Mouse (Mus musculus) heart, adult 11 months (tissue): ENCODE measurements around the gene Hoxa13.
A peak's percentile ranks its signal among the peaks of the same experiment; 100 is the strongest.

ENCODE experiments used
- DNase-seq: peaks from one replicate; pipeline ENCODE4 v3.0.0; 2022

Gene Hoxa13

DNA sequence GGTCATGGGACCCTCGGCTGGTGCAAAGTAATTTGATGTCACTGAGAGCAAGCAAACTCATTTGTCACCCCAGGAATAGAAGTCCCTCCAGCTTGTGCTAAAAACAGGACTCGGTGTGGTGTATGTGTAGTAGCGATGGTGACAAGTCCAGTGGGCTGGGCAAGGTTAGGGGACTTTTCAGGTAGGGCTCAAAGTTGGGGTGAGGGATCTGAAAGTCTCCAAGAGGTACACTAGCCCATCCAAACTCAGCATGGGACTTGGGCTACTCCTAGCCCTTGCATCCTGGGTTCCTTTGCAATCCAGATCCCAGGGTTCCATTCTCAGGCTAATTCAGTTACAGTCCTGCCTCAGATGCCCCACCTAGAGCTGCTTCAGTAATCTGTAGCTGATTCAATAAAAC lies 8.1 kb upstream of the Hoxa13 start:
- DNase-seq, result peak; percentile 77

DNA sequence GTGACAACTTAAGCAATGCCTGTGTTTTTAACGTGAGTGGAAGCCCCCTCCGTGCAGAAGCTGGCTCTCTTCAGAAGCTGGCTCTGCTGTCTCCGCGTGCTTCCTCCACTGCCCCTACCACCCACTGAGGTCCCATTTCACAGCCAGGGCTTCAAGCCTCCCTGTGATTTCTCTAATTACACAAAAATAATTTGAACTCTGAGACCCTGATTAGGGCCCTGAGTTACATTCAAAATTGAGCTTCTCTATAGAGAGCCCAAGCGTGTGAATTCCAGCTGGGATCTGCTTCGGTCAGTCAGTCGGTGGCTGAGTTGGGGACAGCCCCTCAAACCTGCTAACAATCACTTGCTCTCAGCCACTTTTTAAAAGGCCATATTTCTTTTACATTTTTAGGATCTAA lies 7.7 kb upstream of the Hoxa13 start:
- DNase-seq, result no peak

DNA sequence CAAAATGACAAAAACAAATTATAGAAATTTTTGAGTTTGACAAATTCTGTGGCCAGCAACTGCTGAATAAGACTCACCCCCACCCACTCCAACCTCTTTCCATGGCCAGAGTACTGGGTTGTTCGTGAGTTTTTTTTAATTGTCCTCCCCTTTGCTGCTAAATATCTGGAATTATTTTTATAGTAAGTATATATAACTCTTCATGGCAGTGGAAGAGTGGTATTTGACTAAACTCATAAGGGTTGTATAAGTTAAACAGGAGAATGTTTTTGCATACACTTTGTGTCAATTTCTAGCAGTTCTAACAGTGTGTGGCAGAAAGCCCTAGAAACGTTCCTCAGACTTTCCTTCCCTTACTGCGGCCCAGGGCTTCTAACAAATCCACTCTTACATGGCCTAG lies 7.0 kb upstream of the Hoxa13 start:
- DNase-seq, result no peak

DNA sequence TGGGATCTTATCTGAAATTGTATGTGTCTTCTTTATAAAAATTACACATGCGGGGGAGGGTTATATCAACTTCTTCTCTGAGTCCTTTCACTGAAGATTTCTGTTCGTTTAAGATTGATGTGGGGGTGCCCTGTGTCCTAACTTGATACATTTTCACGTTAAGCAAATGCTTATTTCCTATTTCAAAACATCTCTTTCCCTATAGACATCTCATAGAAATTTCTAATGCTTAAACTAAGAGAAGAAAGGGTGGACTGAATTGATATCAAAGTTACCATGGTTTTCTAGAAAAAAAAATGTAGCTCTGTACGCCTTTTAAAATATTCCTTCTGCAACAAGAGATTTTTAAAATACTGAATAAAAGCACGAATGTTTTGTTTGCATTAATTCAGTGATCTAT lies 6.5 kb upstream of the Hoxa13 start:
- no peak for DNase-seq

DNA sequence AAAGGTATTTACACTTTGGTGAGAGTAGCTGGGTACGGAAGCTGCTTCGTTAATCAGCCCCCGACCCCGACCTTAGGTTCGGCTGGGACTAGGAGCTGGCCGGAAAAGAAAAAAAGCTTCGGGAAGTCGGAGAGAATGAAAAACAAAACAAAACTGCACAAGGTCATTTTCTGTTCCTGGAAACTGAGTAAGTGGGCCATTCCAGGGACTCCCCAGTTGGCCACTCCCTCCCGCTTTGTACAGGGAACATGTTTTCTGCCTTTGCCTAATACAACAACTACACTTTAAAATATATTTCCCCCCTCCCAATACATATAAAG lies 5.9 kb upstream of the Hoxa13 start:
- DNase-seq, result peak; percentile 53

DNA sequence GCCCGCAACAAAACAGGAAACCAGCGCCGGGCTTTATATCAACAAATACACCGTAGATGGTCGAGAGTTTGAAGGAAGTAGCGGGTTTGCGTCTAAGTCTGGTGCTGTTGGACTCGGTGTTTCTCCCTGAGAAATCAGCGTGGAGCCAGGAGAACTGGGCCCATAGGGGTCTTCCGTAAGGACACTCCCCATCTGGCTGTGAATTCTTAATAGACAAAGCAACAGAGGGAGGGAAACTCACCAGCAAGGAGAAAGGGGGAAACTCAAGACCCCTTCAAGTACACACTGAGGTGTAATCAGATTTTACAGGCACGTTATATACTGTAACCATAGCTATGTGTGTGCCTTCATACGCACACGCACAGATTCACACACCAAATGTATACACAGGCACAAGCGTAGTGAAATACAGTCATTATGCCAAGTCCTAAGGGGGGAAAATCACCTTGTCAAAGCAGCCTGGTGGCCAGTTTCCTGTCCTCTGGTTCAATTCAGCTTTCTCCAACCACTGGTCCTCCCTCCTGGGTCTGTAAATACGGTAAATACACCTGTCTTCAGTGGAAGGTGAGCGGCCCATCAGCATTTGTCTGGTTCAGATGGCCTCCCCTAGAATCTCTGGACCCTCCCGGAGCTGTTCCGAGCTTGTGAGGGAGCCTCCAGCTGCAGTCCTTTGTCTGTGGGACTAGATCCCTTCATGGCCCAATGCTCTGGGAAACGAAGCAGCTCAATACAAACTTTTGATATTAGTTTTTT lies 5.4 kb upstream of the Hoxa13 start:
- DNase-seq, result peak; percentile 75

DNA sequence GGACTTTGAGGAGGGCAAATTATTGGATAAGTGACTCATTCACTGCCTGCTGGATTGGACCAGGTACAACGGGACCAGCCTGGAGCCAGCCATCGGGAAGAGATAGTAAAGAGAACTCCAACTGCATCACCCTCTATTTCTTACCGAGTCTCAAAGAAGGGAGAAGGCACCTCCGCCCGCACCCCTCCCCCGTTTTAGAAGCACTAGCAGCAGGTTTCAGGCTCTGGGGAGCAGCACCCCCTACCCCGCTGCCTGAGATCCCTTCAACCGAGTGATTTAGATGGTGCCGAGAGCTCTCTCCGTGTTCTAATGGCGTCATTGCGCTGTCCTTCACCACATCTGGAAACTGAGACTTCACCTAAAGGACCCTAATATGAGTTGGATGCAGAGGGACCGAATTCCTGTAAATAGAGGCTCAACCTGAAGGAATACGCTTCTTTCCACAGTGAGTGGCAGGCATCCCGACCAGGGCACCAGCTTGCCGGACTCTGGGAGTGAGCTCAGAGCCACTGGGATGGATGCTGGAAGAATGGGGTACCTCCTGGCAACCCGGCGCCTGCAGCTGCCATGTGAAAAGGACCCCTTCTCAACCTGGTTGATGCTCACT lies 4.7 kb upstream of the Hoxa13 start:
- peak; percentile 80 for DNase-seq

DNA sequence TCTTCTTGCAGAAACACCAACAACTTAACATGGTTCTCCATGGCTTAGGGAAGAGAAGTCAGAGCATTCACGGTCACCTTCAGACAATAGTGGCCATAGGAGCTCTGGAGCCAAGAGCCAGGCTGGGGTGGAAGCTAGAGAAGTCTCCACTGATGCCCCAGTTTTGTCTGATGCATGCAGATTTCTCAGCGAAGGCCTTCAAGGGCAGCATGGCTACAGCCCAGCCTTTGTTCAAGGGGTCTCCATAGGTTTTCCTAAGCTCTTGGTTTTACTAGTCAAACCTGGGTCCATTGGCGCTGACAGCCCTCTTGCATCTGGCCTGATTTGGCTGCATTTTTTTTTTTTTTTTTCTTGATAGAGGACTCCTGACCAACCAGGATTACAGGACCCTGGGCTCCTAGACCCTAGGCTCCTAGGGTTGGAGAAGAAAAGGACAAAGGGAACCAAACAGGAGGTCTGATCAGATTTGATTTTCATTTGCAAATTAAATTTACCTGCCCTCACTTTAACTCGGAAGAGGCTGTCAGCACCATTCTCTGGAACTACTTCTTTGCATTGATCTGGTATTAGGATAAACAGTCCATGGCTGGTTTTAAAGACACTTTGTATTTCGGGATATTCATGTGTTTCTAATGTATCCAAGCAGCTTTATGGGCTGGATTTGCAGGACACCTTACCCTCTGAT lies 3.6 kb upstream of the Hoxa13 start:
- peak; percentile 70 for DNase-seq

DNA sequence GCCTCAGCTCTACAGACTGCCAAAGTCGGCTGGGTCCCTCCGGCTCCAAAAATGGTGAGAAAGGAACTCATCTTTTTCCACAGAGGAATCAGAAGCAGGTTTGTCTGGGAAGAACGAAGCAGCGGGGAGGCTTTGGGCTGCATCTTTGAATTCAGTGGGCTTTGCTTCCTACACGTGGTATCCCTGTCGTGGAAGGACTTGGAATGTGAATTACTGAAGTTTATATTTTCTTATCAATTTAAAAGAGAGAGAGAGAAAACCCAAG lies 2.6 kb upstream of the Hoxa13 start:
- peak; percentile 86 for DNase-seq

DNA sequence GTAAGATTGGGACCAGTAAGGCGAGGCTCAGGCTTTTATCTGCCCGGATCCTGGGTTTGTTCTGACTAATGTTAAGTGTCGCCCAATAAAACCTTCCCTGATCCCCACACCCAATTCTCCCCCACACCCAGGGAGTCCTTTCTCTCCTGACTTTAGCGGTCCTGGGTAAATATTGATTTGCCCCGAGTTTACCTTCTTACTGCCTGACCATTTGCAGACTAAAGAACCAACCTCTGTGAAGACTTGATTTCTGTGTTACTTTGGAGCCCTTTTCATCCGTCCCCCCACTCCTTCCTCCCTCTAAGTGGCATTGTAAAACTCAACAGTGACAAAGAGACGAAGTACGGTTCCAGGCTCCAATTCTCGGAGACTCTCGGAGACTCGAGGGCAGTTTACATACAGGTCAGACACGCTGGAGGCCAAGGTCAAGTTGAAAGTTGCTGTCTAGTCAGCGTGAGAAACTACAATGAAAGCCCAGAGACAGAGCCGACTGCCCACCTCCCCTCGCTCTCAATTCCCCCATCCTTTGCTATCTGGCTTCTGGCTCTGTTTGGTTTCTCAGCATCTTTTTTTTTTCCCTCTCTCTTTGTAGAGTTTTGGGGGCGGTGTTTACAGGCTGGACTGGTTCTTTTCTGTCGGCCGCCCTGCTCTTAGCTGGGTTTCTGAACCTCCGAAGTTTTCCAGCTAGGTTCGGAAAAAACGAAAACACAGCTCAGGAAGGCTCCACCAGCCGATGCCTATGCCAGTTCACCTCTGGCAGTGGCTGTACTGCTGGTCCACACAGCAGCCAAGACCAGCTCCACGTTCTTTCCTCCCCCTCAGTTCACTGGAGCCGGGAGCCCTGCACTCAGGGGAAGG lies 2.0 kb upstream of the Hoxa13 start:
- no peak for DNase-seq

DNA sequence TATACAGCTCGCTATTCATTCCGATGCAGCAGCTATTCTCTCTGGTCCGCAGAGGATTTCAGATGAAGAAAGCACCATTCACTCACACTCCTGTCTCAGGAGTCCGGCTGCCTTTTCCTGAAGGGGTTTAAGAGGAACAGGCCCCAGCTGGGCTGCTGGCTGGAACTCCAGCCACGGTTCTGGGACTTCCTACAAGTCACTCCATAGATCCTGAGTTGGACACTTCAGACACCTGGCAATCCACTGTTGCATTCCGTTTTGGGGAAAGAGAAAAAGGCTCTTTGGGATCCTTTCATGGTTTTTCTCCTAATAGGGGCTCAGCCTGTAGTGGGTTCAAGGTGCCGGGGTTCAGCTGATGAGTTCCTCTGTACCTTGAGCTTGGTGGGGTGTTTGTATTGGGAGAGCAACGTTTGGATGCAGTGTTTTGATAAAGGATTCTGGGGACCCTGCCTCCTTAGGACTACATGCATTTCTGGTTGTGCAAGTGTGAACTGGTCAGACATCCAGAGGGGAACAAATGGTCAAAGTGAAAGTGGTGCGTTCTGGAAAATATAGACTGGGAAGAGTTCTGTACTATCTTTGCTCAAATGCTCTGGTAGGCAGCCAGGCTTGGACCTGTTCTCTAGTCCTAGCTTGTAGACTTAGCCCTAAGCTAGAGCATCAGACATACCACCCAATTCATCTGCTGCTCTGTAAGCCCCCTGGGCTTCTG lies 1.2 kb upstream of the Hoxa13 start:
- DNase-seq, result peak; percentile 88

DNA sequence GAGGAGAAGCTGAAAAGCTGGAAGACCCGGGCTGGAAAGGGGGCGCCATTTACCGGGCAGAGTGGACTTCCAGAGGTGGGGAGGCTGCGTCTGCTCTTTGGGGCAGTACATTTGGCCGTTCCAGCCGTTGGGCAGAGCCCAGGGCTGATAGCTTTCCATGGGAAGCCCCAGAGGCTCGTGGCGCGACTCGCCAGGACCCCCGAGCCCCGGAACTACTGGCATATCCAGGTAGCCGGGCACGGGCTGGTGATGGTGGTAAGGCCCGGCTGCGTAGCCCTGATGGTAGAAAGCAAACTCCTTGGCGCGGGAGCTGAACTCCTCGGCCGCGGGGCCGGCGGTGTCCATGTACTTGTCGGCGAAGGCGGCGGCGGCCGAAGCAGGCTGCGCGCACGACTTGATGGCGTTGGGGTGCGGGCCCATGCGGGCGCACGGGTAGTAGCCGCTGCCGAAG lies 844 bp downstream of the Hoxa13 start:
- peak; percentile 89 for DNase-seq

DNA sequence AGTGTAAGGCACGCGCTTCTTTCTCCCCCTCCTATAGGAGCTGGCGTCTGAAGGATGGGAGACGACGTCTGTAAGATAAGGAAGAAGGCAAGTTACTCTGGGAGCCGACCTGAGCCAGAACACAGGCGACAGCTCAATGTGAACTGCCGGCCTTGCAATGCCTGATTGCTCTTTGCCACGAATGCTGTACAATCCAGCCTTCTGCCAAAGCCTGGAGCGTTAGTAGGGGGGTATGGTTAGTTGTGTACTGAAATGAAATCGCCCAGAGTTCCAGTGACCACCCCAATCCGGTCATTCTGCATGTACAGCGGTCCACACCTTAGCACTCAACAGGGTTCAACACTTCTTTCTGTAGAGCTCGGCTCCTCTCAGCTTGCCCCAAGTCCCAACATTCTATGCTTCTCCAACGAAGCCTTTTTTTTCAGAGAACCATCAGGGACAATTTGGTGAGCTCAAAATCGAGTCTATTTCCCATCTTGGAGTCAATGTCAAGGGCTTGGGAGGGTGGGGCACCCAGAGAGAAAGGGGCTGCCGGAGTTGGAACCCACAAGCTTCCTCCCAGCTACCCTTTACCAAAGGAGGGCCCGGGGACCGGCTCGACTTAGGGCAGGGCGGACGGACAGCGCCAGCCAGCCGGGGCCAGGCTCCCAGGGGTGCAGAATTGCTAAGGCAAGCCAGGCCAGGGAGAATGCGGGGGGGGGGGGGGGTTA lies 1.4 kb downstream of the Hoxa13 start:
- peak; percentile 82 for DNase-seq

DNA sequence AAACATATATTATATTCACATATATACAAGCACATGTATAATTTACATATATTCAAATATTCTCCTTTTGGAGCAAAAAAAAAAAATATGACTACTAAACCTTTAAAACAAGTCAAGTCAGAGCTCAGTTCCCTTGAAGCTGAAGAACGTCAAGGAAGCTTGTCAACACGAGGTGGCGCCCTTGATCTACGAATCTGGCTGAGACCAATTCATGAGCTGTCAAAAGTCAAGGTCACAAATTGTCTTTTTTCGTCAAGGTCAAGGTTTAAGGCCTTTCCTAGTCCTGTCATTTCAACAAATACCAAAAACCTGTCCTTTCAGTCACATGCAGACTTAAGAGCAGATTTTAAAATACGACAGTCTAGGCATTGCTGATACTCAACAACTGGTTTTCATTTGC lies 3.7 kb downstream of the Hoxa13 start:
- DNase-seq, result peak; percentile 94

DNA sequence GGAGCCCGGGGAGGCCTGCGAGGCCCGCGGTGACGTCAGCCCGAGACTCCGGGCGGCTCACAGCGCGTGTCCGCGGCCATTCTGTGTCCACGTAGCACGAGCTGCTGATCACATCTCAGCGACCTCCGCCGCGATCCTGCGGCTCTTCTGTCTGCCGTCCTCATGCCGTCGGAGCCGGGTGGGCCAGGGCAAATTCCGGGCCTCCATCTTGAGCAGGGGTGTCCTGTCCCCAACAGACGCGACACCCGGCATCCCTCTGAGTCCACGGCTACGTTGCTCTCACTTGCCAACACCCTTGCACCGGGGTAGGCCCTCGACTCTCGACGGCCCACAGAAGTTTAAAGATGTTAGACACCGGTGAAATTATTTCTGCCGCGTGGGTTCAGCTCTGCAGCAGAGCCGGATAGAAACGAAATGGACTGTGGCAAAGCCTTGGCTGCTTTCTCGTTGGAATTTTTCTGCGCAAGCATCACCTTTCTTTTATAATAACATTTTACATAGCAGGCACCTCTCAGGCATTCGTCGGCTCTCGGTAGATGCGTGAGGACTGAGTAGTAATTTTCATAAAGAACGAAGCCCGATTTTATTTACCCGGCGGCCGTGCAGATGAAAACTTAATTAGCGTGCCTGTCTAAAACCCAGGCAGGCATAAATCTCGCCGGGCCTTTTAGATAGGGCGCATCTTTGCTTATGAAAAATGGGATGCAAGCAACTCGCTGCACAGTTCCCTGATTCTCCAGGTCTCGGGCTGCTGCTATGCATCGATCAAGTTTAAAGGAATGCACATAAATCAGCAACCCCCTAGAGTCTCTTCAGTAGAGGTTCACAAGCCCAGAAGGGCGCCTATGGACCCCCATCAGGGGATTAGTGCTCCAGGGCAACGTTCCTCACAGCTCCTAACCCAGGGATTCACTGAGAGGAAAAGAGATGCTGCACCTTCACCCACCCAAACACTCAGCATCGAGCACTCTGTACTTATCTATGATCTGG lies 6.9 kb downstream of the Hoxa13 start:
- peak; percentile 90 for DNase-seq

DNA sequence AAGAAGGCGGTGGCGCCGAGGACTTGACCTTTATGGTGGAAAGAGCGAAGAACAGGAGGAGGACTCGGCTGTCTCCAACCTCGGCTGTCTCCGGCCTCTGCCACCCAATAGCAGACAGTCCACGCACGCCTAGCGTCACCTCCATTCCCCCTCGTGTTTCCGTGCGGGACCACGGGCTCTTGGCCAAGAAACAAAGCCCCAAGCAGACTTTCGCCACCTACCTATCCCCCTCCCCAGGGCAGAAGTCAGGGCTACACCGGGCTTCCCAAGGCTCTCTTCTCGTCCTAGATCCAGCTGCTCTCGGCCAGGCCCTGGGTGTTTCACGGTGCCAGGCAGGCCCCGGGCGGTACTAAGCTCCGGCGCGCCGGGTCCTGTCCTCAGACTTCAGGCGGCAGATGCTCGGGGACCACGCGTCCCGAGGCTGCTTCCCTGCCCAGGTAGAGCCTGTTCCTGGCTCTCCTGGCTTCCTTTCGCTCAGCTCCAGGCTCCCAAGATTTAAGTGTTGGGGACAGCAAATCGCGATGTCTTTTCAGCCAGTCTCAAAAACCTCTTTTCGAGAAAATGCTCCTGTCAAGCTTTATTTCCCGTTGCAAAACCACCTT lies 7.8 kb downstream of the Hoxa13 start:
- DNase-seq, result peak; percentile 90

DNA sequence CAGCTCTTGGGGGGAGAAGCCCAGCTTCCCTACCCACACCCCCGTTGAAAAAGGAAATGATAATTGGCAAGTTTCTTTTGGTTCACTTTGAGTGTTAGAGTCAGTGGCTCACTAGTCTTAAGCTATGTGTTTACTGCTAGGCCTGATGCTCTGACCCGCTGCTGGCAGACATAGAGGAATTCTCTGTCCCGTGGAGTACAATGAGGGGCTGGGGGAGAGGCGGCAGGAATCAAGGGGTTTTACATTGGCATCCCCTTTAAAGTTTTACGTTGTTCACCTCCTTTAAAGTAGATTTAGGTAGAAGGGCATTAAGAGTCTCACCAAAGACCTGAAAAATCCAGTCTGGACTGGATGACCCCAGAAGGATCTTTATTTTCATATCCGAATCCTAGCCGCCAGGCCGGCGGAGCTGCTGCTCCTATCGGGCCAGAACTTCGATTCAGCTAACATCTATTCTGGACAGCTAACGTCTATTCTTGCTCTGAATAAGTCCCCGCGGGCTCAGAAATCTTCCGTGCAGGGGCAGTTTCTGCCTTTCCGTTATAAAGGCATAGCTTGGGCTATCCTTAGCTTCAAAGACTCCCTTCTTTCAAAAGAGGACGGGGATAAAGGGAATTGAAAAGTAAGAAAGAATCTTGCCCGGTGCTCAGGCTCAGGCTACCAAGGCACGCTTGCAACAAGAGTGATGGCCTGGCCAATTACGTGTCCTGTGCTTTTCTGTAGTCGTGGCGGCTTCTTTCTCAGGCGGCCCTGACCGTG lies 8.5 kb downstream of the Hoxa13 start:
- DNase-seq, result peak; percentile 59

DNA sequence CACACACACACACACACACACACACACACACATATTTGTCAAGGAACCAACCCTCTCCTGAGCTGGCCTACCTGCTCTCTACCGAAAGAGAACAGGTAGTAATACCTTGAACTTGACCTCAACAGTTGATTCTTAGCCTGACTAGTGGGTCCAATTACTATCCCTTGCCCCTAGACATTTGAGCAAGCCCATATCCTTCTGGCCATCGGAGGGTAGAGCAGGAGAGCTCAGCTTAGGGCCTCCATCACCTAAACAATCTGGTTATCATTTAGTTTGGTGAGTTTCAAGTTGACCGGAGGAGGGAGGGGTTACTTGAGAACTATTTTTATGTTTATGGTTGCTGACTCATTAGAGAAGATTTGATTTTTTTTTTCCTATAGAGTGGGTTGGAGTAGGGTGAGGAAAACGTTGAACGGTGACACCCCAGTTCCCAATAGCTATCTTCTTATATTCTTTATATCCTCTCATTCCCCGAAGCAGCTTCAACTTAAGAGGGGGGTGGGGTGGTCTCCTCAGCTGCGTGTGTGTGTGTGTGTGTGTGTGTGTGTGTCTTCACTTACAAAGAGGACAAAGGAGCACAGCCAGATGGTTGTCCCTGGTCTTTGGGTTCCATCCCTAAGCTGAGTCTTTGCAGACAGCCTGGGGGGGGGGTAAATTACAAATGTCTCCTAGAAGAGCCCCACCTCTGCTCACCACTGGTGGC lies 9.4 kb downstream of the Hoxa13 start:
- DNase-seq, result peak; percentile 57

DNA sequence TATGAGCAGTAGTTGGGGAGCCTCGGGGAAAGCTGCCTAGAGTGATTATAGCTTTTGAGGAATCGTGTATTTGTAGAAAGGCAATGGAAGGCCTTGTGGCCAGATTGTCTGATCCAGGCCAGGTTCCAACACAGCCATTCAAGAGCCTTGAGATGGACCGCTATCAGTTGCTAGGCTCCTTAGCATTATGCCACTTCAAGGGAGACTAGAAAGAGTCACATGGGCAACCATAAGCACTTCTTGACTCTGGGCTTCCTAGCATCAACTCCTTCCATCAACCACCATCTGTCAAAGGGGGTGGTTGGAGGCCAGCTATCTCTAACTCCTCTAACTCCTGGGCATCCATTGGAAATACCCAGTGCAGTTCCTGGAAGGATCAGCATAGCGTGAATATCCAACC lies 10.9 kb downstream of the Hoxa13 start:
- DNase-seq, result peak; percentile 80
